Mouse (Mus musculus) lung, embryonic 14.5 days (tissue): Measurements from ENCODE around the gene Bloc1s4. TPM values are rescaled to one million over a fixed set of nuclear protein-coding genes. Genes with fewer than 3 reads are reported as not detected.

Experiments
- ATAC-seq: fragments of 200-750 bp; cut with Nextera tagmentation; 2 replicates; pipeline ENCODE4 v1.8.0; 2017; ENCODE audit warnings: mild to moderate bottlenecking, moderate TSS enrichment, moderate library complexity; ENCODE audit not compliant: insufficient read depth
- DNase-seq: peaks from one replicate; pipeline ENCODE4 v3.0.0-alpha.2; 2015
- H3K27ac ChIP-seq: fragments of 300-500 bp; sonication (generic); 2 replicates; pipeline ENCODE4 v1.5.1; 2014; ENCODE audit warnings: low read depth, mild to moderate bottlenecking, moderate library complexity
- H3K27me3 ChIP-seq: fragments of 300-500 bp; sonication (generic); 2 replicates; pipeline ENCODE4 v1.6.1; 2014; ENCODE audit warnings: low read length, control low read depth; ENCODE audit not compliant: insufficient read depth
- H3K36me3 ChIP-seq: fragments of 300-500 bp; sonication (generic); 2 replicates; pipeline ENCODE4 v1.6.1; 2014; ENCODE audit warnings: control low read depth; ENCODE audit not compliant: insufficient read depth
- H3K4me1 ChIP-seq: fragments of 300-500 bp; sonication (generic); 2 replicates; pipeline ENCODE4 v1.6.1; 2014; ENCODE audit warnings: antibody characterized with exemption, control low read depth; ENCODE audit not compliant: insufficient read depth
- H3K4me2 ChIP-seq: fragments of 300-500 bp; sonication (generic); 2 replicates; pipeline ENCODE4 v1.6.1; 2014; ENCODE audit warnings: mild to moderate bottlenecking
- H3K4me3 ChIP-seq: fragments of 300-500 bp; sonication (generic); 2 replicates; pipeline ENCODE4 v1.5.1; 2014; ENCODE audit warnings: low read depth, low read length
- H3K9ac ChIP-seq: fragments of 300-500 bp; sonication (generic); 2 replicates; pipeline ENCODE4 v1.6.1; 2014
- H3K9me3 ChIP-seq: fragments of 300-500 bp; sonication (generic); 2 replicates; pipeline ENCODE4 v1.6.1; 2016; ENCODE audit warnings: low read depth, low read length, control low read depth
- CTCF ChIP-seq: IDR thresholded peaks from 2 replicates; pipeline ENCODE4 v1.5.1; 2016; ENCODE audit warnings: antibody characterized with exemption, low read depth
- WGBS: fragments of 180-500 bp; shearing (Covaris S2); extraction: QIAGEN DNeasy Blood & Tissue Kit; methylation state at CpG from one replicate; pipeline ENCODE4 v1.1.7; 2014; 5-methylcytosine and 5-hydroxymethylcytosine counted together
- polyA plus RNA-seq: library from polyadenylated mRNA; unstranded; fragments of >200 nt; fragmentation: Nextera tagmentation; extraction: Ambion mirVana; gene quantifications from 2 replicates; pipeline ENCODE4 v1.2.1, GENCODE M21; 2014

Bloc1s4 gene
- polyA plus RNA-seq, 1 experiment from 2014 or later: 23.2 TPM

- H3K4me1 ChIP-seq: no peaks in the 10 kb centered on the region
- no peaks in the 10 kb centered on the region for H3K9me3 ChIP-seq
- no peaks in the 10 kb centered on the region; the same call in 1 of the 2 replicates for H3K27me3 ChIP-seq
- H3K4me2 ChIP-seq: no peak overlapping the region
- no peak for DNase-seq
- no peak for ATAC-seq
- no peak for TF ChIP-seq CTCF
- H3K4me3 ChIP-seq: no peak overlapping the region
- H3K27ac ChIP-seq: no peak overlapping the region
- 62% methylated on average over 3 of the region's 3 CpGs for WGBS
- no peak overlapping the region for H3K9ac ChIP-seq
- no peaks in the 10 kb centered on the region for H3K36me3 ChIP-seq
These were observed 17.8 kb downstream of the Bloc1s4 start for GRCm38 (mm10) chr5:36730689-36731088.

GRCm38 (mm10) chr5:36729923-36730322, 18.5 kb downstream of the Bloc1s4 start:
- 84% methylated on average over 2 of the region's 2 CpGs for WGBS
- DNase-seq (no peak), ATAC-seq (no peak)
- Histone ChIP-seq H3K27ac (no peak overlapping the region), H3K27me3 (no peaks in the 10 kb centered on the region; the same call in 1 of the 2 replicates), H3K9me3 (no peaks in the 10 kb centered on the region), H3K9ac (no peak overlapping the region), H3K4me3 (no peak overlapping the region), H3K4me2 (no peak overlapping the region), H3K4me1 (no peaks in the 10 kb centered on the region), H3K36me3 (no peaks in the 10 kb centered on the region)
- TF ChIP-seq CTCF: no peak

GRCm38 (mm10) chr5:36729086-36729473, 19.4 kb downstream of the Bloc1s4 start:
- no peak overlapping the region for H3K4me2 ChIP-seq
- WGBS: 65% methylated on average over 4 of the region's 4 CpGs
- no peak overlapping the region for H3K27ac ChIP-seq
- TF ChIP-seq CTCF: no peak
- H3K4me1 ChIP-seq: no peaks in the 10 kb centered on the region
- no peaks in the 10 kb centered on the region for H3K9me3 ChIP-seq
- H3K4me3 ChIP-seq: no peak overlapping the region
- peaks cover 3% of the 10 kb centered on the region for H3K27me3 ChIP-seq
- H3K36me3 ChIP-seq: no peaks in the 10 kb centered on the region
- ATAC-seq (no peak), DNase-seq (no peak)
- no peak overlapping the region for H3K9ac ChIP-seq

GRCm38 (mm10) chr5:36728403-36729085, 19.9 kb downstream of the Bloc1s4 start:
- Histone ChIP-seq H3K27me3 (peaks cover 6% of the 10 kb centered on the region), H3K4me1 (no peaks in the 10 kb centered on the region), H3K36me3 (no peaks in the 10 kb centered on the region), H3K9ac (no peak overlapping the region), H3K4me3 (no peak overlapping the region), H3K27ac (no peak overlapping the region), H3K9me3 (no peaks in the 10 kb centered on the region), H3K4me2 (no peak overlapping the region)
- DNase-seq: no peak
- no peak for ATAC-seq
- TF ChIP-seq CTCF: no peak
- WGBS: 65% methylated on average over 8 of the region's 8 CpGs

- Histone ChIP-seq H3K9ac (no peak overlapping the region), H3K27ac (no peak overlapping the region), H3K36me3 (no peaks in the 10 kb centered on the region), H3K4me1 (no peaks in the 10 kb centered on the region), H3K27me3 (peaks cover 11% of the 10 kb centered on the region; the same call in 1 of the 2 replicates), H3K4me2 (no peak overlapping the region), H3K4me3 (no peak overlapping the region), H3K9me3 (no peaks in the 10 kb centered on the region)
- no peak for ATAC-seq
- WGBS: 75% methylated on average over 7 of the region's 7 CpGs
- DNase-seq: no peak
- TF ChIP-seq CTCF: no peak
These were observed 20.7 kb downstream of the Bloc1s4 start for GRCm38 (mm10) chr5:36727776-36728175.

GRCm38 (mm10) chr5:36727136-36727535, 21.3 kb downstream of the Bloc1s4 start:
- no peak for TF ChIP-seq CTCF
- Histone ChIP-seq H3K27ac (no peak overlapping the region), H3K36me3 (no peaks in the 10 kb centered on the region), H3K9me3 (no peaks in the 10 kb centered on the region), H3K4me1 (no peaks in the 10 kb centered on the region), H3K4me2 (no peak overlapping the region), H3K9ac (no peak overlapping the region), H3K27me3 (peaks cover 11% of the 10 kb centered on the region; the same call in 1 of the 2 replicates), H3K4me3 (no peak overlapping the region)
- DNase-seq (no peak), ATAC-seq (no peak)
- WGBS: 54% methylated on average over 2 of the region's 2 CpGs

- DNase-seq: no peak
- Histone ChIP-seq H3K4me1 (no peaks in the 10 kb centered on the region), H3K27me3 (peaks cover 15% of the 10 kb centered on the region), H3K36me3 (no peaks in the 10 kb centered on the region), H3K9me3 (no peaks in the 10 kb centered on the region), H3K4me2 (no peak overlapping the region), H3K27ac (no peak overlapping the region), H3K9ac (no peak overlapping the region), H3K4me3 (no peak overlapping the region)
- no peak for ATAC-seq
- TF ChIP-seq CTCF: no peak
- WGBS: 48% methylated on average over 9 of the region's 9 CpGs
These were observed 22.1 kb downstream of the Bloc1s4 start for GRCm38 (mm10) chr5:36726387-36726801.
